Mouse (Mus musculus) bone marrow, adult 2 months (tissue): ENCODE results near the gene Stom.

Experiments used
- CTCF ChIP-seq: fragments of 200-500 bp; IDR thresholded peaks from 2 replicates; pipeline ENCODE4 v1.5.1; 2011; ENCODE audit warnings: low read length, control low read depth; ENCODE audit not compliant: control insufficient read depth, insufficient read depth
- POLR2A ChIP-seq: fragments of 200-500 bp; IDR thresholded peaks from 2 replicates; pipeline ENCODE4 v1.6.1; 2011; ENCODE audit warnings: low read depth, mild to moderate bottlenecking, control low read depth, low read length, borderline replicate concordance; ENCODE audit not compliant: control insufficient read depth

- no peak for TF ChIP-seq CTCF
- TF ChIP-seq POLR2A = no peak
Observed at GRCm38 (mm10) chr2:35309906-35310493, 26.8 kb downstream of the Stom start.
